Mouse (Mus musculus) heart, adult 9 months (tissue): ENCODE measurements around the gene Msto1.
"Not testable (repeated sequence)": the region's sequence is repeated elsewhere in the genome, so short reads cannot be mapped to it uniquely, and the experiment has no call there.

ENCODE experiments used
- DNase-seq, 2 experiments: peaks; one replicate each; pipeline ENCODE4 v3.0.0; 2022; ENCODE audit warnings: low spot score in 2 of 2

Gene Msto1

GRCm38 (mm10) chr3:88913511-88914383, at the start of gene Msto1:
Msto1 (minus strand) TSS chr3:88913999.
- DNase-seq: peak; percentile 92 to 94

GRCm38 (mm10) chr3:88963211-88963610, 49.4 kb upstream of the Msto1 start:
- DNase-seq: not testable (repeated sequence)

GRCm38 (mm10) chr3:88953736-88954135, 39.9 kb upstream of the Msto1 start:
- DNase-seq: no peak

DNA sequence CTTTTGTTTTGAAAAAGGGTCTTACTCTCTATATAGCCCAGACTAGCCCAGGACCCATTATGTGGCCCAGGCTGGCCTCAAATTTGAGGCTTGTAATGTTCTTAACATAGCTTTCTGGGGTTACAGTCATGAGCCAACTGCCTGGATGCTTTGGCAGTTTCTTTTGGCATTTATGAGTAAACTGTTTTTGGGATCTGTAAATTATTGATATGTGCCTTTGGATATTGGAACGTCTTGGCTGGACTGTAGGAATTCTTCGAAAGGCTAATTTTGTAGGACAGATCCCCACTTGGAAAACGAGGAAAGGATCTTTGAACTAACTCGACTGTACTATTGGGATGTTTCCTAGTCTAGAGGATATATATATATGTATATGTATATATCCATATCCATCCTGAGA, 39.4 kb upstream of the Msto1 start:
- DNase-seq: no peak

- DNase-seq: no peak
Measured at GRCm38 (mm10) chr3:88951327-88951800, 37.6 kb upstream of the Msto1 start.

DNA sequence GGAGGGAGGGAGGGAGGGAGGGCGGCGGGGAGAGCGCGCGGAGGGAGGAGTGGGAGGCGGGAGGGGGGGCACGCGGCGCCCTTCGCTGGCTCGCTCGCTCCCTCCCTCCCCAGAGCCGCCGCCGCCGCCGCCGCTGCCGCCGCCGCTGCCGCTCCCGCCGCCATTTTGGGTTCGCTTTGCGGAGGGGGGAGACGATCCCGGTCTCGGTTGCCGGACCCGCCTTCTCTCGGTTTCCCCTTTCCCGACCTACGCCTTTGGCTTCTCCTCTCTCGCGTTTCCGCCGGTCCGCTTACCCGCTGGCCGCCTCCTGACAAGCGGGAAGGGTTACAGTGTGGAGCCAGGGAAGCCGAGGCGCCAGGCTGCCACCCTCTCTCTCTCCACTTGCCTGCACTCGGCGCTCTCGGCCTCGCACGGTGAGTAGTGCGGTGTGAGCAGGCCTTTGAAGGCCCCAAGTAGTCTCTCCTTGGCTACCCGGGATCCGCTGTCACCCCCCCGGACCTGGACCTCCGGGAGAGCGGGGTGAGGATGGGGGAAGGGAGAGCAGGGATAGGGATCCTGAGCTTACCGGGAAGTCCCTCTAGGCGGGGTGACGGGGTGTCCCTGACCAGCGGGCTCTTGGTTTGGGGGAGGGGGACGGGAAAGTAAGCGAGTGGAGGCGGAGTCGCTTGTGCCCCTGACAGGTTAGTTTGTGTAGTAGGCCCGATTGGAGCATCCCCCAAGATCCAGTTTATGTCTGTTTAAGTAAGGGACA, 37.0 kb upstream of the Msto1 start, which contains the start of the genes Ash1l and Dap3:
Gene Ash1l (plus strand): TSS at position 47 of the 751 bp plus-strand sequence.
Gene Dap3 (minus strand): TSS at position 606 of the 751 bp plus-strand sequence.
- DNase-seq: peak; percentile 78 to 81

DNA sequence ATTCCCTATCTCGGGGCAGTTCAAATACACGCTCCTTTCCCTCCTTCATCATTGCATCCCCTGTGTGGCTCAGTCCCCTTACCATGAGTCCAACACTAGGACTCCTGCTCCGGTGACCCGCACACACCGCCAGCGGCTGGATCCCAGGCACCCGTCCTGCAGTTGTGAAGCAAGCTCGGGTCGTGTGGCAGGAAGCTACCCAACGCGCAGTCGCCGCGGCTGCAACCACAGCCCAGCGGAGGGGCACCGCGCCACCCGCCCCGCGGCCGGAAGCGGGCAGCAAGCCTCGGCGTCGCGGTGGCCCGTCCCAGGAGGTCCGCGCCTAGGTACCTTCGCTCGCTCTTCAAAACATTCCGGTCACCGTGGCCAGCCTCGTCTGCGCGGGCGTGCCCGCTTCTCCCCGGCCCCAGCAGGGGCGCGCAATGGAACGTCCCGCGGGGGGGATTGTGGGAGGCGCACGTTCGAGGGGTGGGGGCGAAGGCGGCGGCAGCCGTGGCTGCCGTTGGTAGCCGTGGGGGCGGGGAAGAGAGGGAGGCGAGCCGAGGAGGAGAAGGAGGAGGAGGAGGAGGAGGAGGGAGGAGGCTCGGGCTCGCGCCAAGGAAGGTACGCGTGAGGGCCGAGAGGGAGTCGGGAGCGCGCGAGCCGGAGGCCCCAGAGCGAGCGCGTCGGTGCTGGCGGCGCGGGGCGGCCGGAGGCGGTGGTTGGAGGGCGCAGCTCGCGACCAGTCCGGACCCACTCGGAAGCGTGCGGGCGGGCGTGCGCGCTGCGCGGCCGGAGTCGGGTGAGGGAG, 36.2 kb upstream of the Msto1 start:
- DNase-seq: peak; percentile 84 to 88

DNA sequence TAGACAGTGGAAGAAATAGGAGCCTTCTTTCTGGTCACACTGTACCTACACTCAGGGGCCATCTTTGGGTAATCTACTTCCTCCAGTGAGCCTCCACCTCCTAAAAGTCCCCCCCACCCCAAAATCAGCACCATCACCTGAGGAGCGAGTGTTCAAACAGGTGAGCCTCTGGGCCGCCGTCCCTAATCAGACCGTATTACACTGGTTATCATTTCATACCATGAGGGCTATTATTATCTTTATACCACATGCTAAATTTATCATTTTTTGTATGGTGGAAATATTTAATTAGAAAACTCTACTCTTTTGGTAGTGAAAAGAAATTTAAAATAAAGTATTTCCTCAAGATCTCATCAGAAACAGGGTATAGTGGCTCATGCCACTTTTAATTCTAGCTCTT, 30.3 kb upstream of the Msto1 start:
- DNase-seq: no peak

GRCm38 (mm10) chr3:88942316-88942880, 28.6 kb upstream of the Msto1 start:
- DNase-seq: no peak

DNA sequence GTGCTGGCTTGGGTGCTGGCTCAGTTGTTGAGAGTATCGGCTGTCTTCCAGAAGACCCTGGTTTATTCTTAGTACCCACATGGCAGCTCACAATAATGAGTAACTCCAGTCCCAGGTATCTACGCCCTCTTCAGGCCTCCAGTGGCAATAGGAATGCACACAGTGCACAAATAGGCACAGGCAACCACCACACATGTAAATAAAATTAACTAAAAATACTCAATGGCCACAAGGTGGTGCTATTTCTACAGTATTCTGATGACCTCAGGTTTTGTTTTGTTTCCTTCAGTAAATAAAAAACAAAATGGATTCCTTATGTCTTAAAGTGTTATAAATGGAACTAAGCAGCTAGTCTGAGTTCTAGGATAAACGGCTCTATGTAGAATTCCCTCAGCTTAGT, 25.9 kb upstream of the Msto1 start:
- peak in 1 of 2 experiments; percentile 26 for DNase-seq

DNA sequence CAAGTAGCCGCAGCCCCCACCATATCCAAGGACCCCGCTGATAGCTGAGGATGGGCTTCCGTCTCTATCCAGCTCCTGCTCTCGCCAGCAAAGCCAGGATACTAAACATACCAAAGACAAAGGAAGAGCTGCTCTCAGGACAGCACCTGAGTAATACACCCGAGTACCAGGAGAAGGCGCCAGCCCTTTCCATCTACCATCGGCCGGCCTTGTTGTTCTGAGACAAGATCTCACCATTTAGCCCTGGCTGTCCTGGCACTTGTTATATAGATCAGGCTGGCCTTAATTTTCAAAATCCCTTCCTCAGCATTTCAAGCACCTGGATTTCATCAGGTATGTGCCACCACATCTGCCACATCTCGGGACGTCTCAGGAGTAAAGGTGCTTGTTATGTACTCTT, 25.3 kb upstream of the Msto1 start:
- no peak for DNase-seq

GRCm38 (mm10) chr3:88929501-88929900, 15.7 kb upstream of the Msto1 start:
- no peak for DNase-seq

DNA sequence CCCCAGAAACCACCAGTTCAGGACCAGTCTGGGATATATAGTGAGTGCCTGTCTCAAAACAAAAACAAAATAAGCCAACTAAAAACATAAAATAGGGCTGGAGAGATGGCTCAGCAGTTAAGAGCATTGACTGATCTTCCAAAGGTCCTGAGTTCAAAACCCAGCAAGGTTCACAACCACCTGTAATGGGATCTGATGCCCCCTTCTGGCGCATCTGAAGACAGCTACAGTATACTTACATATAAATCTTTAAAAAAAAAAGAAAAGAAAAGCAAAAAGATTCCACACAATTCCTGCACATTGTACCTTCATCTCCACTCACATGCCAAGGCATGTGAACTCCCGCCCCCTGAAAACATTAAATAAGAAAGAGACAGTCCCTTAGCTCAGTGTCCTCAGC, 11.9 kb upstream of the Msto1 start:
- DNase-seq: no peak

DNA sequence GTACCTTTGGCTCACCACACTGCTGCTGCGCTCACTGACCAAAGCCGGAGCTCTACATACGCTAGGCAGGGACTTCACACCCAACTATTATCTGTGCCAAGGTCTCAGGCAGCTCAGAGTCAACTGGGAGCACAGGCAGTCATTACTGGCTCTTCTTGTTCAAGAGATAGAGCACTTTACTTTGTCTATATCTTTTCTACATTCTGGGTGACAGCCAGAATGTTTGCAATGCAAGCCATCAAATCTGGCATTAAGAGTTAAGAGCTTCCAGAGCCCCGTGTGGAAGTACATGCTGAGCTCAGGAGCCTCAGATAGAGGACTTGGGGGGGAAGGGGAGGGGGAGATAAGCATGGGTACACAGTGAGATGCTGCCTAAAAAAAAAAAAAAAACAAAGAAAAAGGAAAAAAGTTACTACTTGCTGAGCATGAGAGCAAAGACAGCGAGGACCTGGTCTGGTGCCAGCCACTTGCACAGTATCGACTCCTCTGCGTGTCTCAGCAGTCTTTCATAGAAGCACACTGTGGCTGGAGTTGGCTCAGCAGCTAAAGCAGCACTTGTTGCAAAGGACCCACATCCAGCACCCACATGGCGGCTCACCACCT, 10.3 kb upstream of the Msto1 start:
- no peak for DNase-seq

- DNase-seq: no peak
Measured at GRCm38 (mm10) chr3:88921411-88921810, 7.6 kb upstream of the Msto1 start.

- DNase-seq: no peak
Measured at GRCm38 (mm10) chr3:88918981-88919380, 5.2 kb upstream of the Msto1 start.

DNA sequence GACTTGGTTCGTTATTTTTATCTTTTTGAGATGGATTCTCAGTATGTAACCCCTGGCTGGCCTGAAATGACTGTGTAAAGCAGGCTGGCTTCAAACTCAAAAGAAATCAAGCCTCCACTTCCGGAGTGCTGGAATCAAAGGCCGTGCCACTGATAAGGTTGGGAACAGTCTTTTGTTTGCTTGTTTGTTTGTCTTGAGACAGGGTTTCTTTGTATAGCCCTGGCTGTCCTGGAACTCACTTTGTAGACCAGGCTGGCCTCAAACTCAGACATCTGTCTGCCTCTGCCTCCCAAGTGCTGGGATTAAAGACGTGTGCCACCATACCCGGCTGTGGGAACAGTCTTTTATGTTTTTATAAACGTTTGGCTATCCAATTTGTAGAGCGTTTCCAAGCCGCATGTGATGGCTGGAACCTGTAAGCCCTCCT, 598 bp upstream of the Msto1 start:
- DNase-seq: no peak

GRCm38 (mm10) chr3:88912585-88912984, 1.2 kb downstream of the Msto1 start:
- no peak for DNase-seq

- no peak for DNase-seq
Measured at GRCm38 (mm10) chr3:88906393-88907159, 7.2 kb downstream of the Msto1 start.

- no peak for DNase-seq
Measured at GRCm38 (mm10) chr3:88905741-88906140, 8.1 kb downstream of the Msto1 start.
